In the genomic region with DNA sequence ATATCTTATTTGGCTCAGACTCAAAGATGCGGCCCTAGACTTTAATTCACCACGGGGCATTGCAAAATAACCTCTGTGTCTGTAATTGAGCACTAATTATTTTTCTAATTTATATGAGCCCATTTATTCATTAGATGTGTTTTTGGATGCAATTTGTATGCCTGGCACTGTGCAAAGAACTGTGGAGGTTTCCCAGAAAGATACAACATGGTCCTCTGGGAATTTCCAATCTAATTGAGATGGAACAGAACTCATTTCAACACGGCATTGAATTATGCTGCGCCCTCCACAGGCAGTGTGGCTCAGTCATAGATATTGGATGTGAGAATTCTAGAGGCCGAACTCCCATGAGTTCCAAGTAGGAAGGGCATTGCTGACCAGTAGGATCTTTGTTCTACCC, we compare ENCODE assay signal across 24 mouse cellular contexts.
DNase-seq lines count a peak whose midpoint lies in the region; ATAC-seq lines count a peak whose summit lies in the region.
"Had no signal": no experiment of that assay in that cellular context is flagged by ENCODE, and none has a peak within 500 bp of the region (broad histone marks: within the 10 kb centered on the region; RNA-seq: fewer than 3 reads in every experiment).

No protein-coding gene starts in this region.

- H3K36me3 ChIP-seq in midbrain, embryonic 13.5 days: peaks cover 23% of the 10 kb centered on the region
- peaks cover 16% of the 10 kb centered on the region for H3K36me3 ChIP-seq in midbrain, embryonic 16.5 days (ENCODE audit: control insufficient read depth, insufficient read depth, low read length)
- H3K36me3 ChIP-seq in hindbrain, embryonic 12.5 days: no peaks in the 10 kb centered on the region
- H3K36me3 ChIP-seq in hindbrain, embryonic 15.5 days: peaks cover 11% of the 10 kb centered on the region
- H3K36me3 ChIP-seq in neural tube, embryonic 13.5 days: peaks cover 17% of the 10 kb centered on the region
- H3K36me3 ChIP-seq in kidney, embryonic 16.5 days (ENCODE audit: insufficient read depth, low read length): no peaks in the 10 kb centered on the region
- H3K36me3 ChIP-seq: forebrain, embryonic 12.5 days; heart, embryonic 10.5 days; heart, embryonic 15.5 days; limb, embryonic 13.5 days; lung, embryonic 15.5 days had no signal

- DNase-seq in cerebellum, adult 18-20 months: no peak
- no peak for DNase-seq in cerebellum, adult 11 months
- DNase-seq: adrenal gland, adult 2 months; B cell, adult 2 months; cerebellum, adult 11-12 months; gastrocnemius, postnatal 25 days; kidney, adult 11 months; kidney, postnatal 25 days; lung, postnatal 36 days; thymus, postnatal 4 days had no signal

- ATAC-seq in midbrain, embryonic 13.5 days: peak; percentile 34
- ATAC-seq in midbrain, embryonic 16.5 days: no peak
- ATAC-seq in hindbrain, embryonic 12.5 days (ENCODE audit: low FRiP score): peak; percentile 54
- 0 out of 2 replicates have a peak, but pooled peaks have one; percentile 11 for ATAC-seq in hindbrain, embryonic 15.5 days (ENCODE audit: low FRiP score, low read depth)
- peak; percentile 82 for ATAC-seq in neural tube, embryonic 13.5 days (ENCODE audit: low read depth)
- ATAC-seq in kidney, embryonic 16.5 days (ENCODE audit: low FRiP score, low TSS enrichment): no peak
- ATAC-seq: activated CD4-positive, CD25-positive, alpha-beta regulatory T cell, adult 4 months had no signal

- H3K4me2 ChIP-seq in midbrain, embryonic 13.5 days (replicated peaks): no peak overlapping the region
- no peak overlapping the region for H3K4me2 ChIP-seq in midbrain, embryonic 16.5 days (ENCODE audit: low read length)
- H3K4me2 ChIP-seq in hindbrain, embryonic 12.5 days (replicated peaks): no peak overlapping the region
- H3K4me2 ChIP-seq in hindbrain, embryonic 15.5 days: no peak overlapping the region
- H3K4me2 ChIP-seq in neural tube, embryonic 13.5 days: no peak overlapping the region
- no peak overlapping the region for H3K4me2 ChIP-seq in kidney, embryonic 16.5 days (replicated peaks; ENCODE audit: low read depth, low read length)
- H3K4me2 ChIP-seq: forebrain, embryonic 12.5 days; heart, embryonic 15.5 days; limb, embryonic 13.5 days; liver, embryonic 11.5 days; lung, embryonic 15.5 days had no signal

- peaks cover 3% of the 10 kb centered on the region; the same call in 1 of the 2 replicates for H3K4me1 ChIP-seq in midbrain, embryonic 13.5 days (replicated peaks)
- peaks cover 4% of the 10 kb centered on the region for H3K4me1 ChIP-seq in midbrain, embryonic 16.5 days (ENCODE audit: control insufficient read depth, insufficient read depth, low read length)
- no peaks in the 10 kb centered on the region for H3K4me1 ChIP-seq in hindbrain, embryonic 12.5 days
- peaks cover 4% of the 10 kb centered on the region; the same call in 1 of the 2 replicates for H3K4me1 ChIP-seq in hindbrain, embryonic 15.5 days (replicated peaks)
- H3K4me1 ChIP-seq in neural tube, embryonic 13.5 days (replicated peaks): peaks cover 12% of the 10 kb centered on the region; the same call in 1 of the 2 replicates
- H3K4me1 ChIP-seq in kidney, embryonic 16.5 days (ENCODE audit: insufficient read depth, low read length): no peaks in the 10 kb centered on the region
- H3K4me1 ChIP-seq: heart, embryonic 10.5 days; heart, embryonic 15.5 days; limb, embryonic 13.5 days; lung, embryonic 15.5 days had no signal

- 81% methylated on average over 5 of the region's 5 CpGs for WGBS in midbrain, embryonic 13.5 days
- 76% methylated on average over 5 of the region's 5 CpGs for WGBS in midbrain, embryonic 16.5 days
- 82% methylated on average over 5 of the region's 5 CpGs for WGBS in hindbrain, embryonic 12.5 days
- 59% methylated on average over 5 of the region's 5 CpGs for WGBS in hindbrain, embryonic 15.5 days
- 58% methylated on average over 5 of the region's 5 CpGs for WGBS in neural tube, embryonic 13.5 days
- WGBS in kidney, embryonic 16.5 days: 91% methylated on average over 5 of the region's 5 CpGs

- H3K27ac ChIP-seq in midbrain, embryonic 13.5 days: no peak overlapping the region
- H3K27ac ChIP-seq in midbrain, embryonic 16.5 days (ENCODE audit: low read length): no peak overlapping the region
- H3K27ac ChIP-seq in hindbrain, embryonic 12.5 days: no peak overlapping the region
- no peak overlapping the region; the same call in 1 of the 2 replicates for H3K27ac ChIP-seq in hindbrain, embryonic 15.5 days (replicated peaks)
- peak overlapping the region; percentile 56 for H3K27ac ChIP-seq in neural tube, embryonic 13.5 days (replicated peaks)
- H3K27ac ChIP-seq in kidney, embryonic 16.5 days (ENCODE audit: low read length): no peak overlapping the region
- H3K27ac ChIP-seq: forebrain, embryonic 12.5 days; heart, embryonic 10.5 days; heart, embryonic 15.5 days; limb, embryonic 13.5 days; lung, embryonic 15.5 days had no signal

- H3K9ac ChIP-seq in midbrain, embryonic 13.5 days (replicated peaks): no peak overlapping the region
- no peak overlapping the region for H3K9ac ChIP-seq in midbrain, embryonic 16.5 days (ENCODE audit: low read depth, low read length)
- no peak overlapping the region for H3K9ac ChIP-seq in hindbrain, embryonic 12.5 days
- H3K9ac ChIP-seq in hindbrain, embryonic 15.5 days: no peak overlapping the region
- no peak overlapping the region for H3K9ac ChIP-seq in neural tube, embryonic 13.5 days
- H3K9ac ChIP-seq in kidney, embryonic 16.5 days (replicated peaks; ENCODE audit: low read length): no peak overlapping the region
- H3K9ac ChIP-seq: forebrain, embryonic 12.5 days; heart, embryonic 15.5 days; limb, embryonic 13.5 days; lung, embryonic 15.5 days had no signal

- H3K4me3 ChIP-seq in midbrain, embryonic 13.5 days (replicated peaks): no peak overlapping the region
- H3K4me3 ChIP-seq in midbrain, embryonic 16.5 days (ENCODE audit: low read depth, low read length): no peak overlapping the region
- H3K4me3 ChIP-seq in hindbrain, embryonic 12.5 days: no peak overlapping the region
- no peak overlapping the region for H3K4me3 ChIP-seq in hindbrain, embryonic 15.5 days
- no peak overlapping the region for H3K4me3 ChIP-seq in neural tube, embryonic 13.5 days
- H3K4me3 ChIP-seq in kidney, embryonic 16.5 days (ENCODE audit: low read length): no peak overlapping the region
- H3K4me3 ChIP-seq: erythroblast, embryonic 14.5 days; forebrain, embryonic 12.5 days; heart, embryonic 10.5 days; heart, embryonic 15.5 days; limb, embryonic 13.5 days; lung, embryonic 15.5 days had no signal

- H3K27me3 ChIP-seq in midbrain, embryonic 13.5 days: no peaks in the 10 kb centered on the region
- no peaks in the 10 kb centered on the region for H3K27me3 ChIP-seq in midbrain, embryonic 16.5 days (ENCODE audit: control insufficient read depth, insufficient read depth, low read depth, low read length)
- H3K27me3 ChIP-seq in hindbrain, embryonic 12.5 days: no peaks in the 10 kb centered on the region
- no peaks in the 10 kb centered on the region for H3K27me3 ChIP-seq in hindbrain, embryonic 15.5 days
- H3K27me3 ChIP-seq in neural tube, embryonic 13.5 days: no peaks in the 10 kb centered on the region
- no peaks in the 10 kb centered on the region for H3K27me3 ChIP-seq in kidney, embryonic 16.5 days (ENCODE audit: insufficient read depth, low read length)
- H3K27me3 ChIP-seq: forebrain, embryonic 12.5 days; heart, embryonic 15.5 days; lung, embryonic 15.5 days had no signal

- H3K9me3 ChIP-seq in midbrain, embryonic 13.5 days: no peaks in the 10 kb centered on the region
- H3K9me3 ChIP-seq in midbrain, embryonic 16.5 days (replicated peaks; ENCODE audit: control insufficient read depth, low read length, poor library complexity, severe bottlenecking): no peaks in the 10 kb centered on the region
- H3K9me3 ChIP-seq in hindbrain, embryonic 12.5 days (replicated peaks): no peaks in the 10 kb centered on the region
- no peaks in the 10 kb centered on the region for H3K9me3 ChIP-seq in hindbrain, embryonic 15.5 days
- H3K9me3 ChIP-seq in neural tube, embryonic 13.5 days: no peaks in the 10 kb centered on the region
- H3K9me3 ChIP-seq in kidney, embryonic 16.5 days (ENCODE audit: low read length): no peaks in the 10 kb centered on the region
- H3K9me3 ChIP-seq: forebrain, embryonic 12.5 days; heart, embryonic 10.5 days; heart, embryonic 15.5 days; limb, embryonic 13.5 days; lung, embryonic 15.5 days had no signal

Comparison
In these comparisons a context has a peak if more than half of its experiments do, and no peak if none do; other contexts are left out.
1. ATAC-seq: peak in midbrain, embryonic 13.5 days (single experiment), hindbrain, embryonic 12.5 days (single experiment), hindbrain, embryonic 15.5 days (single experiment) and neural tube, embryonic 13.5 days (single experiment); none in midbrain, embryonic 16.5 days (single experiment) and kidney, embryonic 16.5 days (single experiment).